Mouse (Mus musculus): ENCODE data around the gene Ets1. TPM values are rescaled to one million over a fixed set of nuclear protein-coding genes. Genes with fewer than 3 reads are reported as not detected.

The Ets1 gene
- polyA plus RNA-seq, 1 experiment, result 34.5 TPM

DNA sequence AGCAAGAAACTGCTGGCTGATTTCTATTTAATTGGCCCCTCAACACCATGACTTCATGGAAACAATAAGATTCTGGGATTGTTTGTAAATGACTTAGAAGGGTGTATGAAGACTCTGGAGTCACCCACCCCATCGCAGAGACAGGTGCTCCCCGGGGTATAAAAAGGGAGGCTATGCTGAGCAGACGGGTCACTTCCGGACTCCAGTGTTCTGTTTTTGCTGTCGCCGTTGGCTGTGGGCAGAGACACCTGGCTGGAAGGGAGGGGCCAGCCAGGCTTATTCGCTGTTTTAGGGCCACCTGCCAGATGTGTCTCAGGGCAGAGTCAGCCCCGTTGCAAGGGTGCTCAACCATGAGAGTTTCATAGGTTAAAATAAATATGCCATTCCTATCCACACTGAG lies 111.6 kb downstream of the Ets1 start:
- WGBS, result 67% methylated on average over 8 of the region's 8 CpGs
- H3K4me3 ChIP-seq (replicated peaks; ENCODE audit: control insufficient read depth, low read depth, low read length), result no peak overlapping the region
- TF ChIP-seq POLR2A (IDR thresholded peaks at IDR 0.05; ENCODE audit: borderline replicate concordance, control insufficient read depth, low read depth, low read length), result no peak
- TF ChIP-seq CTCF (IDR thresholded peaks at IDR 0.05; ENCODE audit: control insufficient read depth, insufficient read depth, low read length), result no peak
- H3K4me1 ChIP-seq (ENCODE audit: control insufficient read depth, insufficient read depth, low read length), result peaks cover 4% of the 10 kb centered on the region
- peak overlapping the region; percentile 30; the same call in 1 of the 2 replicates for H3K27ac ChIP-seq (ENCODE audit: control insufficient read depth, insufficient read depth, low read depth, low read length, poor library complexity)

DNA sequence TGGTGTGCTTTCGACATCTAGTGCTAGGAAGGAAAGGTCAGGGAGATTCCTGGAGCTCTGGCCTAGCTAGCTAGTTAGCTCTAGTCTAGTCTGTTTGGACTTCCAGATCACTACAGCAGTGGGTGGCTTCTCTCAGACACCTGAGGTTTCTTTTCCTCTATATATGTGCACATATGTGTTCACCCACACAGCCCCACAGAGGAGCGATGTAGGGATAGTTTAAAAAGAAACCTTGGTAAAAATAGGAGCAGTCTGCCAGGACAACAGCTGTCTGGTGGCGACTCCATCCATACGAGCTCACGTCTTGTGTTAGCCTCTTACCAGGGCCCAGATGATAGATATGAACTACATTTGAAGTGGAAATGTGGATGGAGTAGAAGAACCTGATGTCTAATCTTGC lies 112.5 kb downstream of the Ets1 start:
- 78% methylated on average over 5 of the region's 5 CpGs for WGBS
- Histone ChIP-seq H3K27ac (ENCODE audit: control insufficient read depth, insufficient read depth, low read depth, low read length, poor library complexity) (no peak overlapping the region), H3K4me3 (replicated peaks; ENCODE audit: control insufficient read depth, low read depth, low read length) (no peak overlapping the region), H3K4me1 (ENCODE audit: control insufficient read depth, insufficient read depth, low read length) (peaks cover 4% of the 10 kb centered on the region)
- TF ChIP-seq CTCF (IDR thresholded peaks at IDR 0.05; ENCODE audit: control insufficient read depth, insufficient read depth, low read length) (no peak), POLR2A (IDR thresholded peaks at IDR 0.05; ENCODE audit: borderline replicate concordance, control insufficient read depth, low read depth, low read length) (no peak)

DNA sequence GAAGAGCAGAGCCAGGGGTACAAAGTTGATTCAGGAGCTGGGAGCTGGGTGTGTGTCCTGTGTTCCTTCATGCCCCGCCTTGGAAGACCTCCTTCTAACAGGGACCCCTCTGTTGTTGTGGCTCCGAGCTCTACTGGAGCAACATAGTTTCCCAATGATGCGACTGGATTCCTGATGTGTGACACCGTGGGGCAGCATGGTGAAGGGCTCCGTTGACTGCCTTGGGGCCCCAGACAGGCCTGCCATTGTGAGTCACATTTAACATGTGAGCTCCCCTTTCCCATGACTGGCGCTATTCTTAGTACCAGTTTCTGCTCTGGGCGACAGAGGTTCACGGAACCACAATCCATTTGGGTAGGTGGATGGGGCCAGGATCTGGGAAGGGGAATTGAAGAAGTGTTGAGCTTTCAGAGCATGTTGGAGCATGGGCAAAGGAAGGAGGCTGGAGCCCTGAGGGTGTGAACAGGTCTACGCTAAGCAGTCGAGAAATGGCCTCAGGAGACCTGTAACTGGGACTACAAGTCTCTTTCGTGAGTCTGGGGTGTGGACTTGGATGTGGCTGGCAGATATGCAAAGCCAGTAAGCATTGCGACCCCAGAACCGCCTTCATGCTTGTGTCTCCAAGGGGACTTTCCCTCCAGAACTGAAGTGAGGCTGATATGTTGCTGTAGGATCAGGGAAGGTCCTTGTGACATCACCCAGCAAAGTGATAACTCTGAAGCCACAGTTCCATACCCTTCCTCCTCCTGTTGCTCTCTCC lies 113.9 kb downstream of the Ets1 start:
- TF ChIP-seq CTCF (IDR thresholded peaks at IDR 0.05; ENCODE audit: control insufficient read depth, insufficient read depth, low read length), result no peak
- Histone ChIP-seq H3K4me3 (replicated peaks; ENCODE audit: control insufficient read depth, low read depth, low read length) (no peak overlapping the region), H3K4me1 (ENCODE audit: control insufficient read depth, insufficient read depth, low read length) (peaks cover 4% of the 10 kb centered on the region), H3K27ac (ENCODE audit: control insufficient read depth, insufficient read depth, low read depth, low read length, poor library complexity) (no peak overlapping the region)
- WGBS, result 80% methylated on average over 13 of the region's 13 CpGs

DNA sequence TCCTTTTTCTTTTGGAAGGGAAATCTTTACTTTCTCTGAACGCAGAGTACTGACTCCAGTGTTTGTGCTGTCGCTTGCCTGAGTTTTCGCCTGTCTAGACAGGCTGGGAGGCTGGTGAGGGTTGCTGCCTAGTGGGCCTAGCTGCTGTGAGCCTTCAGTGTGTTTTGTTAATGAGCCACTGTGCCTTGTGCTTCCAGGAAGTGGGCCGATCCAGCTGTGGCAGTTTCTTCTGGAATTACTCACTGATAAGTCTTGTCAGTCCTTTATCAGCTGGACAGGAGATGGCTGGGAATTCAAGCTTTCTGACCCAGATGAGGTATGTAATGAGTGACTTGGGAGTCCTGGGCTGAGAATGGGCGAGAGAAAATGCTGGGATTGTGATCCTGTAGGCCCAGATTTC lies 116.6 kb downstream of the Ets1 start:
- Histone ChIP-seq H3K4me3 (replicated peaks; ENCODE audit: control insufficient read depth, low read depth, low read length) (no peak overlapping the region), H3K27ac (ENCODE audit: control insufficient read depth, insufficient read depth, low read depth, low read length, poor library complexity) (no peak overlapping the region), H3K4me1 (ENCODE audit: control insufficient read depth, insufficient read depth, low read length) (peaks cover 2% of the 10 kb centered on the region; the same call in 1 of the 2 replicates)
- 83% methylated on average over 5 of the region's 5 CpGs for WGBS
- TF ChIP-seq CTCF (IDR thresholded peaks at IDR 0.05; ENCODE audit: control insufficient read depth, insufficient read depth, low read length) (no peak), POLR2A (IDR thresholded peaks at IDR 0.05; ENCODE audit: borderline replicate concordance, control insufficient read depth, low read depth, low read length) (no peak)

DNA sequence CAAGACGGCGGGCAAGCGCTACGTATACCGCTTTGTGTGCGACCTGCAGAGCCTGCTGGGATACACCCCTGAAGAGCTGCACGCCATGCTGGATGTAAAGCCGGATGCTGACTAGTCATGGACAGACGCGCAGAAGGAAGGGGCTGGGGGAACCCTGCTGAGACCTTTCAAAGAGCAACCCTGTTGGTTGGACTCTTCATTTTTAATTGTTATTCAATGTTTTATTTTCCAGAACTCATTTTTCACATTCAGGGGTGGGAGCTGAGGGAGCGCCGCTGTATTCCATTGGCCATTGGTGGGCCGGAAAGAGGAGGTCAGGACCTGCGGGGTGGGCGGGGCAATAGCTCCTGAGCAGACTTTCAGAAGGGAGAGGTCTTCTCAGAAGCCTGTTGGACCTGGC lies 118.3 kb downstream of the Ets1 start:
- TF ChIP-seq CTCF (IDR thresholded peaks at IDR 0.05; ENCODE audit: control insufficient read depth, insufficient read depth, low read length), result no peak
- no peak for TF ChIP-seq POLR2A (IDR thresholded peaks at IDR 0.05; ENCODE audit: borderline replicate concordance, control insufficient read depth, low read depth, low read length)
- no peaks in the 10 kb centered on the region for H3K4me1 ChIP-seq (ENCODE audit: control insufficient read depth, insufficient read depth, low read length)
- no peak overlapping the region for H3K4me3 ChIP-seq (replicated peaks; ENCODE audit: control insufficient read depth, low read depth, low read length)
- WGBS, result 90% methylated on average over 15 of the region's 15 CpGs
- H3K27ac ChIP-seq (ENCODE audit: control insufficient read depth, insufficient read depth, low read depth, low read length, poor library complexity), result no peak overlapping the region

DNA sequence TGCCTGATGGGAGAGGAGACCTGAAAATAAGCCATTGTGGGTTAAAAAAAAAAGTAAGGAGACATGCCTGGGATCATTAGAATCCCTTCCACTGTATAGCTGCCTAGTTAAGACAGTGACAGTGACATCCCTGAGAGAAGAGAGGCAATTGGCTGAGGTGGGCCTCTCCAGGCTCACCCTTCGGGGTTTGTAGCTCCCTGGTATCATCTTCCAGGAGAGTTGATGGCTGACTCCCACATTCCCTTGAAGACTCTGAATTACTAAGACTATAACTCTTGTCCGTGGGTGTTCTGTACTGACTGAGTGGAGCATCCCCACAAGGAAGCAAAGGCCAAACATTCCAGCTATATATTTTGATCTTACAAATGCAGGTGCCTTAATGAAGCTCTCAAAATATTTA lies 120.0 kb downstream of the Ets1 start:
- 78% methylated on average over 2 of the region's 2 CpGs for WGBS
- no peak overlapping the region for H3K4me3 ChIP-seq (replicated peaks; ENCODE audit: control insufficient read depth, low read depth, low read length)
- TF ChIP-seq CTCF (IDR thresholded peaks at IDR 0.05; ENCODE audit: control insufficient read depth, insufficient read depth, low read length) (no peak), POLR2A (IDR thresholded peaks at IDR 0.05; ENCODE audit: borderline replicate concordance, control insufficient read depth, low read depth, low read length) (no peak)
- no peaks in the 10 kb centered on the region for H3K4me1 ChIP-seq (ENCODE audit: control insufficient read depth, insufficient read depth, low read length)
- no peak overlapping the region for H3K27ac ChIP-seq (ENCODE audit: control insufficient read depth, insufficient read depth, low read depth, low read length, poor library complexity)

DNA sequence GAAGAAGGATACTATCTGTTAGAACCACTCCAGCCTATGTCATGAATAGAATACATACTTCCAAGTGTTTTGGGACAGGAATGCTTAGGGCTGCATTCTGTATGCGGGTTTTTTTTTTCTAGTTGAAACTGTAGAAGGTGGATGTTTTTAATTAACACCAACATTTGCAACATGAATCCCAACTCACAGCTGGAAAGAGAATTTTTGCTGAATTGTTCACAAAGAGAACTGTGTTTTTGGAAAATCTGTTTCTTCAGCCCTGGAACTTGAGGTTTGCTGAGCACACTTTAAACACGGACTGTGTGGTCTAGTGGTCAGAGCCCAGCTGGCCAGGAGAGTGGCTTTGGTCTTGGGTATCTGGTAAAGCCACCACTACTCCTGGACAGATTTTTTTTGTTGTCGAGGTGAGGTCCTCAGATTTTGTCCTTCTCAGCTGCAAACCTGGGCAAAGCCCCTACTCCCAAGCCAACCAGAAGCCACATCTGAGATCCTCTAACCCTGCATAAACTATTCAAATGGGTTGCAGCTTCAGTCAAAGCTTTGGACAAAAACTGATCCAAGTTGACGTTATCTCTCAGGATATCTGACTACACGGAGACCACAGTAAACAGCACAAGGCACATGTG lies 122.4 kb downstream of the Ets1 start:
- Histone ChIP-seq H3K27ac (ENCODE audit: control insufficient read depth, insufficient read depth, low read depth, low read length, poor library complexity) (no peak overlapping the region), H3K4me3 (replicated peaks; ENCODE audit: control insufficient read depth, low read depth, low read length) (no peak overlapping the region), H3K4me1 (ENCODE audit: control insufficient read depth, insufficient read depth, low read length) (no peaks in the 10 kb centered on the region)
- 79% methylated on average over 5 of the region's 5 CpGs for WGBS
- TF ChIP-seq CTCF (IDR thresholded peaks at IDR 0.05; ENCODE audit: control insufficient read depth, insufficient read depth, low read length), result no peak
- no peak for TF ChIP-seq POLR2A (IDR thresholded peaks at IDR 0.05; ENCODE audit: borderline replicate concordance, control insufficient read depth, low read depth, low read length)

DNA sequence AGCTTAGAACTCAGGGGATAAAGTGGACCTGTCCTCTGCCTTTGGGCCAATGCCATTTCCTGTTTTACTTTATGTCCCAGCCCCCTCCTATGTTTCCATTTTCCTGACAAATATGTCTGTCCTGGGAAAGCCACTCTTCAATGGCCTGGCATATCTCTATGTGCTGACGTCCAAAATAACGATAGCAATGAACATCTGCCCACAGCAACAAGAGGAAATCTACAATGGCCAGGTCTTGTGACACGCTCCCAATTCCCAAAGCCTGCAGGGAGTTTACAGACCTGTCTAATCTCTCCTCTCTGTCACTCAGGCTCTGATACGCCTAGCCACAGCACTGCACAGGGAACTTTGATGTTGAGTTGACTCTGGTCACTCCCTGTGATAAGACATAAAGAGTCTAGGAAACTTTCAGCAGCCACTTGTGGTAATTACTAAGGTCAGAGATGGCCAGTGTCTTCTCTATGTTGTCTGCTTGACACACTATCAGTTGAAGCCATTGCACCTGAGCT lies 124.7 kb downstream of the Ets1 start:
- H3K27ac ChIP-seq (ENCODE audit: control insufficient read depth, insufficient read depth, low read depth, low read length, poor library complexity), result no peak overlapping the region
- no peak overlapping the region for H3K4me3 ChIP-seq (replicated peaks; ENCODE audit: control insufficient read depth, low read depth, low read length)
- WGBS, result 82% methylated on average over 4 of the region's 4 CpGs
- H3K4me1 ChIP-seq (ENCODE audit: control insufficient read depth, insufficient read depth, low read length), result no peaks in the 10 kb centered on the region
- no peak for TF ChIP-seq POLR2A (IDR thresholded peaks at IDR 0.05; ENCODE audit: borderline replicate concordance, control insufficient read depth, low read depth, low read length)
- no peak for TF ChIP-seq CTCF (IDR thresholded peaks at IDR 0.05; ENCODE audit: control insufficient read depth, insufficient read depth, low read length)

All from bone marrow, adult 2 months (tissue).